Mouse (Mus musculus) layer of hippocampus, postnatal 36 days (tissue): ENCODE measurements at regions not wholly inside any gene's neighbourhood (a gene's known extent, or its start where the extent isn't known, plus 50 kb on each side); places are given as distances from the start of the nearest gene placed in this dataset.

ENCODE experiments used
- DNase-seq, 2 experiments: peaks; one replicate each; pipeline ENCODE4 v3.0.0; 2022

DNA sequence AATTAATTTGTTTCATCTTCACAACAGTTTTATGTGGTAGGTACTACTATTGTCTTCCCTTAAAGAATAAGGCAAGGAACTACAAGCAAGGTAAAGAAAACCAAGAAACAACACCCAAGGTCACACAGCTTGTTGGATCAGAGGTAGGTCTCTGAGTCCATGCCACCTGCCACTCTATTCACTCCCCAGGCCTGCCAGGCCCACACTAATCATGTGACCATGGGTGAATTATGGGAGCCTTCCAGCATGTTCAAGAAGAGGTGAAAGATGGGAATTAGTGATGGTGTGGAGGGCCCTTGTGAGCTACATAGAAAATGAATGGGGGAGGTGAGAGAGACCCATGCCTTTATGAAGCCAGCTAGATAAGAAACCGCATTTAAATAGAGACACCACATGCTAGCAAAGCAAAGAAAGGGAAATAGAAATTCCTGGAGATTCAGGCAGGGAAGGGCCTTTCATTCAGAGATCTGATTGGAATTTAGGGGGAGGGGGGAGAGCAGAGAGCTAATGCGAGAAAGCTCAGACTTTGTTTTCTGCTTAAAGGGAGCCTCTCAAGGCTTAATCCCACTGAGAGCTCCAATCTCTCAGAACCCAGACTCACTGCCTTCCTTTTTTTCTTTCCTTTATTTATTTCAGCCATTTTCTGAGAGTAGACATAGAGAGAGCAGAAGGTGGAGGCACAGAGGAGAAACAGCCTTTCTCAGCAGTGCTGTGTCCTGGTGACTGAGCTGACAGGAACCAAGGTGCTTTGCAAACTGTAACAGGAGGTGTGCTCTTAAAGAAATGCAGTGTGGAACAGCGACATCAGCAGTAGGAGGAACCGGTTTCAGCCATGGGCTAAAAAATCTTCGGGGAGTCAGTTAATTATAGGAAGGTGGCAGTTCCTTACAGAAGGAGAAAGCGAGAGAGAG is 160.0 kb downstream of the Spata19 start:
- no peak for DNase-seq

DNA sequence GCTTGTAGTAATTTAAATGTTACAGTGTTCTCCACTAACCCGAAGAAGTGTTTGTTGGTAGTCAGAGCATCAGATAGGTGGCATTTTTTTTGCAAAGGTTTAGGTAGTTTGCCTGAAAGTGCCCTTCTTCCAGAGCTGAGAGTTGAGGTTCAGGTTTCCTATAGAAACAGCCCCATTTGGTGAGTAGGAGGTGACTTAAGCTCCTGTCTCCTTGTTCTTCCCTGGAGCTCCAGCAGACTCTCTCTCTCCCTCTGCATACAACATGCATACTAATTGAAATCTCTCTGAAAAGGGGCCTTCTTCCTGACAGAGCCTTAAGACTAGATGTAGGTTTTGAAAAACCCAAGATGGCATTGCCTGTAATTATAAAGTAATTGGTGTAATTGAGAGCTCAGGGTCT is 161.3 kb downstream of the Spata19 start:
- no peak for DNase-seq

DNA sequence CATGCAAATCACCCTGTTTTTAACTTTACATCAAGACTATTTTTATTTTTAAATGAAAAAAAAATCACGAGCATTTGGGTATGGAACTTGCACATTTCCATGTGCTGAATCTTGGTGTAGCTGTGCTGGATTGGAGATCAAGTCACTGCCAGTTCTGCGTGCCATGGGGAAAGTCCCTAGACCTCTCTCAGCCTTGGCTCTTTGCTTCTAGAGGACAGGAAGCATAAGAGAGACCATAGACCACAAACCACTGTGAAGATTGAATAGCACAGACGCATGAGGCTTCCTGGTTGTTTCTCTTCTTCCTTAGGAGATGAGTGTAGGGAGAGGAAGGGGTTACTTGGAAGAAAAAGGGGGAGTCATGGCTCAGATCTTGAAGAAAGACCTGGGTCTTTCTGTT is 161.7 kb downstream of the Spata19 start:
- no peak for DNase-seq

GRCm38 (mm10) chr9:27568372-27569053 is 171.9 kb downstream of the Spata19 start:
- peak; percentile 26 to 34 for DNase-seq

DNA sequence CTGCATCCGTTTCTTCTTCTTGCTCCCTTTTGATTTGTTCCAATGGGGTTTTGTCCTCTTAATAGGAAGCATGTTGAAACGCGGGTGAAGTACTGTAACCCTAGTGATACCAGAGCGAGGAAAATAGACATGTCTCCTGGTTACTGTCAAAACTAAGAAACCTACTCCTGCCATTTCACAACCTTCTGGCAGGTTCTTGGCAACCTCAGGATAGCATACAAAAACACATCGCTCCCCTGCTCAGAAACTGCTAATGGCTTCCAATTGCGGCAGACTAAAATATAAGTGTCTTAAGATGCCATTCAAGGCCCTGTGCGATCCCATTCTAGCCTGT is 172.4 kb downstream of the Spata19 start:
- DNase-seq: no peak

GRCm38 (mm10) chr9:27617096-27617839 is 173.3 kb upstream of the Opcml start:
- peak; percentile 21 to 23 for DNase-seq

GRCm38 (mm10) chr9:27634901-27635300 is 155.7 kb upstream of the Opcml start:
- no peak for DNase-seq

DNA sequence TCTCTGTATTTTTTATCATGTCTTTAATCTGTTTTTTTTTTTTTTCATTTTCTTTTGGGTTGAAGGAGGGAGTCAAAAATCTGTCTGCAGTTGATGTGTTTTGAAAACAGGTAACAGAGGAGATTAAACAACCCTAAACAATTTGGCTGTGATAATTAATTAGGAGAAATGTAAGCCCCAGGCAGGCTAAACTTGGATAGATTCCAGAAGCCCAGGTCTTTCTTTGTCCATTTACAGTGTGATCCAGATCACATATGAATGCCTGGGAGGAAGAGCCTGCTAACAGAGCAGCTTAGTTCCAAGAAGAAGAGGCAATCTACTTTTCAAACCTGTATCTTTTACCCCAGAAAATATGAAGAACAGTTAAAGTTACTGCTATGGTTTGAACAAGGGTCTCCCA is 150.0 kb upstream of the Opcml start:
- DNase-seq: no peak

- DNase-seq: no peak
Measured at GRCm38 (mm10) chr9:27643312-27643711, 147.3 kb upstream of the Opcml start.

- DNase-seq: no peak
Measured at GRCm38 (mm10) chr9:27643916-27644315, 146.7 kb upstream of the Opcml start.

GRCm38 (mm10) chr9:27645435-27645834 is 145.1 kb upstream of the Opcml start:
- DNase-seq: no peak

GRCm38 (mm10) chr9:27646100-27646499 is 144.5 kb upstream of the Opcml start:
- no peak for DNase-seq

GRCm38 (mm10) chr9:27646956-27647355 is 143.6 kb upstream of the Opcml start:
- no peak for DNase-seq

- no peak for DNase-seq
Measured at GRCm38 (mm10) chr9:27658001-27658400, 132.6 kb upstream of the Opcml start.

- DNase-seq: no peak
Measured at GRCm38 (mm10) chr9:27661431-27662300, 128.9 kb upstream of the Opcml start.

DNA sequence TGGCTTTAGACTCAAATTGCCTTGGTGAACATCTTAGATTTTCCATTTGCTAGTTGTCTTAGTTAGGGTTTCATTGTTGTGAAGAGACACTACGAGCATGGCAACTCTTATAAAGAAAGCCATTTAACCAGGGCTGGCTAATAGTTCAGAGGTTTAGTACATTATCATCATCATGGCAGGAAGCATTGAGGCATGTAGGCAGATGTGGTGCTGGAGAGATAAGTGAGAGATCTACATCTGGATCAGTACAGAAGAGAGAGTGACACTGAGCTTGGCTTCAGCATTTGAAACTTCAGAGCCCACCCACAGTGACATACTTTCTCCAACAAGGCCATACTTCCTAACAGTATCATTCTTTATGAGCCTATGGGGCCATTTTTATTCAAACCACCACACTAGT is 127.3 kb upstream of the Opcml start:
- DNase-seq: no peak

DNA sequence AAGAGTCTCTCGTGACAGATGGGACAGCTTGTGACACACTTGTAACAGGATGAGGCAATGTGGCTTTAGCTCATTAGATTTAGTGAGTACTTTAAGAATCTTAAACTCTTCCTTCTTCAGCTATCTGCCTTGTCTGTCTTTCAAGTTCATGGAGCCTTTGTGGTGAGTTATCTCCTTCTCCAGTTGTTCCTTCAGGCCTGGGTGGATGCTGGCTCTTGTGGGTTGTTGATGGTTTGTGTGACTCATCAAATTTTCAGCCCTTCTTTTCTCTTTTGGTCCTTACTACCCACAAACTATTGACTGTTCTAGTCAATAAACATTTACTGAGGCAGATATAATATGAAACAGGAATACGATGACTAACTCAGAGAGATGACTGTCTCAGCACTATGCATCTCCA is 124.9 kb upstream of the Opcml start:
- DNase-seq: no peak

DNA sequence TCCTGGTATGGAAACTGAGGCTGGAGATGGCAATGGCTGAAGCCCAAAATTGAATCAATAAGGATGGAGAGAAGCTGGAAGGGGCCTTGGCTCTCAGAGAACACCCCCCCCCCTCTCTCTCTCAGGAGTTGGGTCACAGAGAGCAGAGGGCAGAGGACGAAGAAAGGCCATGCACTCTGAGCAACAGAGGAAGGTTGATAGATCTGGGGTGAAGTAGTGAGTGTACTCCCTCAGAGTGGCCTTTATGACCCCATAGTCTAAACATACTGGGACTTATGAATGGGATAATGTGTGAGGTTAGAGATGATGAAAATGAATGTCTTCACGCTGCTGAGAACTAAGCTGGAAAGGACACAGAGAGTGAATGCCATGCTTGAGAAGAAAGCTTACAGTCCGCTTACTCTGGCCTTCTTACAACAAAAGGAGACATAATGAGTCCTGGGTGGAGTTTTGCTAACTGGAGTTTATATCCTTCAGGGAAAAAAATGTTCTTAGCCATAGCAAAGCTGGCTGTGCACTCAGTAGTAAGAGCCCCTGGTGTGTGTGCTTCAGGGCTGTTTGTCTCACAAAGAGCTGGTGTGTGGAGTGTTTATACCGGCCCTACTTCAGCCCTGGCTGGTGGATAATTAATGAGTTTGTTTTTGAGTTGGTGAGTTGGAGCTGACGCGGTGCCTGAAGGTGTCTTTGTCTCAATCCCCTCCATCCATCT is 120.4 kb upstream of the Opcml start:
- no peak for DNase-seq

DNA sequence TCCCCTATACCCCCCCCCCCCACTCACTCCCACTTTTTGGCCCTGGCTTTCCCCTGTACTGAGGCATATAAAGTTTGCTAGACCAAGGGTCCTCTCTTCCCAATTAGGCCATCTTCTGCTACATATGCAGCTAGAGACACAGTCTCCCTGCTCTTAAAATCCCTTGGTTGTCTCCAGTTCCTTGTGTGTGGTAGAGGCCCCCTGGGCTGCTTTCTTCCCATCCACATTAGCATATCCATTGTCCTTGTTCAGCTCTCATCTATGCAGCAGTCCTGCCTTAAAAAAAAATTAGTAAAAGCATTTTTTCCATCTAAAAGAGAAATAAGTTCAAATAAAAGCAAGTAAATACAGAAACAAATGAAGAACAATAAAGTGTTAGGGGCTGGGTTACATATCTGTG is 105.2 kb upstream of the Opcml start:
- no peak for DNase-seq

DNA sequence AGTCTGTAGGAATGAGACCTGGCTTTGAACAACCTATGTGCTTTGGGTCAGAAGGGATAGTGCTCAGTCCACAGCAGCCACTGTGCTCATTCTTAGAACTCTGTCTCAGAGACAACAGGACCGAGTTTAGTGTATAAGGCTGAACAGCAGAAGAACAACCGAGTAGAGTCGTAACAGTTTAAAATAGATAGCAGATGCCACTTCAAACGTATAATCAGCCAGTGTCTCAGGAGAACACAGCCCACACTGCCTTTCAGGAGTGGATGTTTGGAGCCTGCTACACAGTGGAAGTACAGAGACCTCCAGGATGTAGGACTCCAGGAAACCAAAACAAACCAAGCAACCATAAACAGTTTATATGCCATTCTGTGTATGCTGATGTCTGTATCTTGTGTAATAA is 99.0 kb upstream of the Opcml start:
- DNase-seq: no peak

DNA sequence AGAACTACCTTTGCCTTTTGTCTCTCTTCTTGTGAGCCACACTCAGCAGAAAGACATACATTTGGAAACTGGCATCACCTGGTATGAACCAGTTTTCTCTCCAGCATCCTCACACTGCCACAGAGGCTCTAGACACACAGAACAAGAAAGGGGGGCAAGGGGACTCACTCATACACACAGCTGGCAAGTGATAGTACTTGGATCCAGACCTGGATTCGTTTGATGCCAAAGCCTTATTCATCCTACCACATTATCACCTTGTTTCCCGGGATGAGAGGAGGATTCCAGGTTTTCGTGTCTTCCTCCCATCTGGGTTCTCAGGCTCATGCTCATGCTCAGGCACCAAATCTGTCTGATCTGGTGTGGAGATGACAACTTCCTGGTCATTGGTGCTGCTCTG is 97.8 kb upstream of the Opcml start:
- DNase-seq: no peak
